ENCODE assay signal across 8 mouse cellular contexts in the genomic region with DNA sequence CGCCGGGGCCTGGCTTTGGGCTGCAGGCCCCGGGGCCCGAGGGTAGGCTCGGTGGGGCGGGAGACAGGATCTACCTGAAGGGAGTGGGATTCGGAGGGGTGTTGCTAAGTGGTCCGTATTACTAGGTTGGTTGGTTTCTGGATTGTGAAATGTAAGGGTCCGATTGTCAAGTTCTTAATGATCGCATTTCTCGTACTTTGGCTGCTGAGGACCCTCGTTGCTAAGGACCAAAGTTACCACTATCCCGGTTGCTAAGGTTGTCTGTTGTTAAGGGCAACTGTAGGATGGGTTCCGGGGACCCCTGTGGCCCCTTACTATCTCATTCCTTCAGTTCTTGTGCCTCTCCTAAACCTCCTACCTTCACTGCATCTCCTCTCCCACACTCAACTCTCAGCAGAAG. TPM values are rescaled to one million over a fixed set of nuclear protein-coding genes. Genes with fewer than 3 reads are reported as not detected.
A peak's percentile ranks its signal among the peaks of the same experiment; 100 is the strongest.
DNase-seq lines count a peak whose midpoint lies in the region; ATAC-seq and TF ChIP-seq lines count a peak whose summit lies in the region.

No protein-coding gene starts in this region.

- WGBS in spleen, adult 2 months: 7% methylated on average over 14 of the region's 14 CpGs
- 6% methylated on average over 14 of the region's 14 CpGs for WGBS in limb, embryonic 12.5 days
- 6% methylated on average over 14 of the region's 14 CpGs for WGBS in stomach, embryonic 14.5 days

- no peaks in the 10 kb centered on the region for H3K27me3 ChIP-seq in spleen, adult 2 months (ENCODE audit: control insufficient read depth, insufficient read depth, low read length)
- H3K27me3 ChIP-seq in limb, embryonic 12.5 days: no peaks in the 10 kb centered on the region
- H3K27me3 ChIP-seq in stomach, embryonic 14.5 days (ENCODE audit: control insufficient read depth, insufficient read depth, low read length): no peaks in the 10 kb centered on the region

- no peak overlapping the region for H3K27ac ChIP-seq in spleen, adult 2 months (ENCODE audit: insufficient read depth, low read length)
- H3K27ac ChIP-seq in limb, embryonic 12.5 days: no peak overlapping the region
- H3K27ac ChIP-seq in stomach, embryonic 14.5 days (ENCODE audit: low read length): no peak overlapping the region

- no peak for TF ChIP-seq CTCF in spleen, adult 2 months (IDR thresholded peaks at IDR 0.05; ENCODE audit: extremely low read depth, insufficient read depth, insufficient read length, insufficient replicate concordance)

- peak overlapping the region; percentile 75 for H3K9ac ChIP-seq in limb, embryonic 12.5 days (replicated peaks)
- peak overlapping the region; percentile 43 for H3K9ac ChIP-seq in stomach, embryonic 14.5 days (replicated peaks; ENCODE audit: low read depth, low read length)

- H3K4me3 ChIP-seq in spleen, adult 2 months (ENCODE audit: extremely low read depth, insufficient read depth, insufficient read length): peak overlapping the region; percentile 58
- H3K4me3 ChIP-seq in limb, embryonic 12.5 days (replicated peaks): peak overlapping the region; percentile 76
- H3K4me3 ChIP-seq in stomach, embryonic 14.5 days (ENCODE audit: low read depth, low read length): peak overlapping the region; percentile 79

- H3K4me1 ChIP-seq in spleen, adult 2 months (ENCODE audit: control insufficient read depth, insufficient read depth, insufficient read length): peaks cover 7% of the 10 kb centered on the region; the same call in 1 of the 2 replicates
- H3K4me1 ChIP-seq in limb, embryonic 12.5 days (replicated peaks): peaks cover 18% of the 10 kb centered on the region
- peaks cover 14% of the 10 kb centered on the region for H3K4me1 ChIP-seq in stomach, embryonic 14.5 days (ENCODE audit: control insufficient read depth, insufficient read depth, low read length)

- peak; percentile 44 for DNase-seq in embryo, embryonic 10.5 days (ENCODE audit: low spot score)
- DNase-seq in embryo, embryonic 9.5 days (ENCODE audit: extremely low spot score): no peak
- DNase-seq in spleen, adult 2 months (ENCODE audit: low read depth in 1 of 2, low spot score in 2 of 2): no peak
- DNase-seq in spleen, postnatal 36 days (ENCODE audit: low spot score in 2 of 2): no peak
- no peak for DNase-seq in frontal cortex, postnatal 10 days (ENCODE audit: low spot score in 2 of 2)
- DNase-seq in left cerebral cortex, adult 8-10 months (ENCODE audit: low spot score in 2 of 2): no peak

- H3K4me2 ChIP-seq in limb, embryonic 12.5 days: peak overlapping the region; percentile 64
- H3K4me2 ChIP-seq in stomach, embryonic 14.5 days (replicated peaks; ENCODE audit: low read depth, low read length): peak overlapping the region; percentile 62

- H3K9me3 ChIP-seq in limb, embryonic 12.5 days: no peaks in the 10 kb centered on the region
- H3K9me3 ChIP-seq in stomach, embryonic 14.5 days (ENCODE audit: control insufficient read depth, low read depth, low read length): no peaks in the 10 kb centered on the region

- peaks cover 9% of the 10 kb centered on the region for H3K36me3 ChIP-seq in spleen, adult 2 months (ENCODE audit: control insufficient read depth, insufficient read depth, low read length)
- H3K36me3 ChIP-seq in limb, embryonic 12.5 days: peaks cover 15% of the 10 kb centered on the region
- H3K36me3 ChIP-seq in stomach, embryonic 14.5 days (ENCODE audit: control insufficient read depth, insufficient read depth, low read length): no peaks in the 10 kb centered on the region; the same call in 1 of the 2 replicates

- ATAC-seq in limb, embryonic 12.5 days (ENCODE audit: insufficient number of reproducible peaks, insufficient read depth, low FRiP score, low TSS enrichment, low read depth): peak; percentile 20; the same call in 1 of the 2 replicates
- no peak for ATAC-seq in stomach, embryonic 14.5 days (ENCODE audit: insufficient number of reproducible peaks, insufficient read depth, low FRiP score, low read depth)

- TF ChIP-seq POLR2A in spleen, adult 2 months (IDR thresholded peaks at IDR 0.05; ENCODE audit: low read depth, low read length): no peak

RNA-seq across cellular contexts. Expression of a gene that starts 0.4 kb away (rescaled TPM):
- 48.4 and 53.3 TPM in 2 replicates for polyA plus RNA-seq in spleen, adult 2 months (2012; rRNA removed)
- 70.8 and 76.9 TPM in 2 replicates for polyA plus RNA-seq in limb, embryonic 12.5 days (2016; fragmentation: Nextera tagmentation; extraction: Ambion mirVana)
- polyA plus RNA-seq in stomach, embryonic 14.5 days (2014; fragmentation: Nextera tagmentation; extraction: Ambion mirVana): 64.9 and 68.8 TPM in 2 replicates
- 100 to 1,000 TPM; 132 to 145 (median 141) TPM for total RNA-seq in left cerebral cortex, adult 8-10 months (2022)

RNA-seq across cellular contexts. Expression of a gene that starts 0.4 kb away (rescaled TPM):
- polyA plus RNA-seq in spleen, adult 2 months (2012; rRNA removed): 51.1 and 67.9 TPM in 2 replicates
- 37.4 and 40.8 TPM in 2 replicates for polyA plus RNA-seq in limb, embryonic 12.5 days (2016; fragmentation: Nextera tagmentation; extraction: Ambion mirVana)
- polyA plus RNA-seq in stomach, embryonic 14.5 days (2014; fragmentation: Nextera tagmentation; extraction: Ambion mirVana): 29.5 and 38.9 TPM in 2 replicates
- 10 to 100 TPM; 32.2 to 34.7 (median 33.3) TPM for total RNA-seq in left cerebral cortex, adult 8-10 months (2022)

RNA-seq across cellular contexts. Expression of a gene that starts 10.9 kb away (rescaled TPM):
- polyA plus RNA-seq in spleen, adult 2 months (2012; rRNA removed): not detected in 2 replicates
- 0.24 TPM in 1 of 2 replicates, not detected in the other for polyA plus RNA-seq in limb, embryonic 12.5 days (2016; fragmentation: Nextera tagmentation; extraction: Ambion mirVana)
- not detected in 2 replicates for polyA plus RNA-seq in stomach, embryonic 14.5 days (2014; fragmentation: Nextera tagmentation; extraction: Ambion mirVana)
- 1 to 10 TPM; 1.7 to 2.8 (median 2.4) TPM for total RNA-seq in left cerebral cortex, adult 8-10 months (2022)

RNA-seq across cellular contexts. Expression of a gene that starts 21.9 kb away (rescaled TPM):
- 35.4 and 36.4 TPM in 2 replicates for polyA plus RNA-seq in spleen, adult 2 months (2012; rRNA removed)
- 2.3 and 3.1 TPM in 2 replicates for polyA plus RNA-seq in limb, embryonic 12.5 days (2016; fragmentation: Nextera tagmentation; extraction: Ambion mirVana)
- 3.3 and 4.5 TPM in 2 replicates for polyA plus RNA-seq in stomach, embryonic 14.5 days (2014; fragmentation: Nextera tagmentation; extraction: Ambion mirVana)
- total RNA-seq in left cerebral cortex, adult 8-10 months (2022): 1 to 10 TPM; 2.0 to 4.9 (median 4.1) TPM

RNA-seq across cellular contexts. Expression of a gene that starts 25.1 kb away (rescaled TPM):
- polyA plus RNA-seq in spleen, adult 2 months (2012; rRNA removed): 21.5 and 28.8 TPM in 2 replicates
- polyA plus RNA-seq in limb, embryonic 12.5 days (2016; fragmentation: Nextera tagmentation; extraction: Ambion mirVana): 32.4 and 33.1 TPM in 2 replicates
- 24.2 and 24.9 TPM in 2 replicates for polyA plus RNA-seq in stomach, embryonic 14.5 days (2014; fragmentation: Nextera tagmentation; extraction: Ambion mirVana)
- total RNA-seq in left cerebral cortex, adult 8-10 months (2022): 10 to 100 TPM; 11.5 to 15.7 (median 13.9) TPM
